Mouse (Mus musculus) liver, embryonic 13.5 days (tissue): ENCODE results near the gene Hpd. TPM values are rescaled to one million over a fixed set of nuclear protein-coding genes. Genes with fewer than 3 reads are reported as not detected.

Experiments
- ATAC-seq: fragments of 200-750 bp; cut with Nextera tagmentation; 2 replicates; pipeline ENCODE4 v1.8.0; 2017; ENCODE audit warnings: low read depth, mild to moderate bottlenecking, moderate number of reproducible peaks, moderate library complexity
- DNase-seq: peaks from one replicate; pipeline ENCODE4 v3.0.0; 2022
- H3K27ac ChIP-seq: fragments of 300-500 bp; sonication (generic); 2 replicates; pipeline ENCODE4 v1.5.1; 2015; ENCODE audit warnings: moderate library complexity, mild to moderate bottlenecking, inconsistent platforms
- H3K27me3 ChIP-seq: fragments of 300-500 bp; sonication (generic); 2 replicates; pipeline ENCODE4 v1.6.1; 2015; ENCODE audit warnings: mild to moderate bottlenecking, inconsistent platforms
- H3K36me3 ChIP-seq: fragments of 300-500 bp; sonication (generic); 2 replicates; pipeline ENCODE4 v1.6.1; 2015; ENCODE audit warnings: mild to moderate bottlenecking, inconsistent platforms
- H3K4me1 ChIP-seq: fragments of 300-500 bp; sonication (generic); replicated peaks from 2 replicates; pipeline ENCODE4 v1.6.1; 2015; ENCODE audit warnings: inconsistent platforms
- H3K4me2 ChIP-seq: fragments of 300-500 bp; sonication (generic); 2 replicates; pipeline ENCODE4 v1.6.1; 2015; ENCODE audit warnings: inconsistent platforms, mild to moderate bottlenecking, moderate library complexity
- H3K4me3 ChIP-seq: fragments of 300-500 bp; sonication (generic); replicated peaks from 2 replicates; pipeline ENCODE4 v1.5.1; 2015; ENCODE audit warnings: mild to moderate bottlenecking, inconsistent platforms
- H3K9ac ChIP-seq: fragments of 300-500 bp; sonication (generic); 2 replicates; pipeline ENCODE4 v1.6.1; 2015; ENCODE audit warnings: mild to moderate bottlenecking, inconsistent platforms
- H3K9me3 ChIP-seq: fragments of 300-500 bp; sonication (generic); replicated peaks from 2 replicates; pipeline ENCODE4 v1.6.1; 2016; ENCODE audit warnings: inconsistent platforms
- WGBS: fragments of 180-500 bp; shearing (Covaris S2); methylation state at CpG from one replicate; pipeline ENCODE4 v1.1.7; 2015; ENCODE audit not compliant: insufficient replicate concordance; 5-methylcytosine and 5-hydroxymethylcytosine counted together
- polyA plus RNA-seq: library from polyadenylated mRNA; unstranded; fragments of >200 nt; fragmentation: Nextera tagmentation; extraction: Ambion mirVana; gene quantifications from 2 replicates; pipeline ENCODE4 v1.2.1, GENCODE M21; 2015

The Hpd gene
- polyA plus RNA-seq, 1 experiment from 2014 or later, result 12.4 TPM

DNA sequence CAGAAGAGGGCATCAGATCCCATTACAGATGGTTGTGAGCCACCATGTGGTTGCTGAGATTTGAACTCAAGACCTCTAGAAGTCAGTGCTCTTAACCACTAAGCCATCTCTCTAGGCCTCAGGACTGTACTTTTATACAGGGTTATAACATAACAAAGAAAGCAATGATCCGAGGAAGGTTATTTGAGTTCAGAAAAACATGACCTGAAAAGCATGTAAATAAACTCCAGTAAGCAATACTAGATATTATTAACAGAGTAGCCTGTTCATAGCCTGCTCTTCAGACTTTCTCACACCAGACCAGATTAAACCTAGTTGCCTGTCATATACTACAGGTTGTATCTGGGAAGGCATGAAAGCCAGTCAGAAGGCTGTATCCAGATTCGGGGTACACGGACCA, 4.8 kb upstream of the Hpd start:
- no peak overlapping the region for H3K4me3 ChIP-seq
- H3K27me3 ChIP-seq, result peaks cover 15% of the 10 kb centered on the region
- H3K4me2 ChIP-seq, result no peak overlapping the region
- no peak overlapping the region for H3K27ac ChIP-seq
- no peaks in the 10 kb centered on the region for H3K36me3 ChIP-seq
- H3K9ac ChIP-seq, result no peak overlapping the region
- H3K4me1 ChIP-seq, result peaks cover 21% of the 10 kb centered on the region
- ATAC-seq, result no peak
- DNase-seq, result no peak
- WGBS, result 76% methylated on average over 3 of the region's 3 CpGs
- H3K9me3 ChIP-seq, result no peaks in the 10 kb centered on the region

DNA sequence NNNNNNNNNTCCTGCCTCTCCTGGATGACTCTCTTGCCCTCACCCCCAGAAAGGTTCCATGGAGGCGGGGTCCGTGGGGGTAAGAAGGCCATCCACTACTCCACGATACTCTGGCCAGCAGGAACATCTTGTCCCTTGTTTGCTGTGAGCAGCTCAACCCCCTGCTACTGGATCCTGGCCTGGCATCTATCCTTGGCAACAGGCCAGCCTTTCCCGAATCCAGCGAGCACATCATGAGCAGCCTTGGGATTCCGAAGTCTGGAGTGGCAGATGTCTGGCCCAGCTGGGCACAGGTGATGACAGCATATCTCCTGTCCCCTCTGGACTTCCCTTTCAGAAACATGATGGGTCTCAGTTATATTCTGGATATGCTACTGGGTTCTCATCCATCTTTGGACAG, 3.4 kb upstream of the Hpd start:
- 68% methylated on average over 6 of the region's 6 CpGs for WGBS
- no peak overlapping the region for H3K9ac ChIP-seq
- H3K4me1 ChIP-seq, result peaks cover 8% of the 10 kb centered on the region
- no peak for DNase-seq
- no peak for ATAC-seq
- no peaks in the 10 kb centered on the region for H3K9me3 ChIP-seq
- no peak overlapping the region for H3K27ac ChIP-seq
- no peaks in the 10 kb centered on the region for H3K36me3 ChIP-seq
- no peak overlapping the region for H3K4me2 ChIP-seq
- peaks cover 15% of the 10 kb centered on the region for H3K27me3 ChIP-seq
- H3K4me3 ChIP-seq, result no peak overlapping the region

GRCm38 (mm10) chr5:123181536-123181935, 991 bp downstream of the Hpd start:
- DNase-seq (no peak), ATAC-seq (peak; percentile 56)
- H3K9ac ChIP-seq, result peak overlapping the region; percentile 29; the same call in 1 of the 2 replicates
- H3K4me1 ChIP-seq, result peaks cover 7% of the 10 kb centered on the region; the same call in 1 of the 2 replicates
- 64% methylated on average over 6 of the region's 6 CpGs for WGBS
- no peaks in the 10 kb centered on the region for H3K9me3 ChIP-seq
- peaks cover 21% of the 10 kb centered on the region for H3K27me3 ChIP-seq
- peak overlapping the region; percentile 33; the same call in 1 of the 2 replicates for H3K4me2 ChIP-seq
- H3K36me3 ChIP-seq, result no peaks in the 10 kb centered on the region
- peak overlapping the region; percentile 63 for H3K27ac ChIP-seq
- H3K4me3 ChIP-seq, result no peak overlapping the region

- Histone ChIP-seq H3K27me3 (peaks cover 29% of the 10 kb centered on the region), H3K27ac (no peak overlapping the region), H3K9ac (no peak overlapping the region), H3K4me1 (peaks cover 7% of the 10 kb centered on the region; the same call in 1 of the 2 replicates), H3K4me2 (no peak overlapping the region), H3K4me3 (no peak overlapping the region), H3K36me3 (no peaks in the 10 kb centered on the region), H3K9me3 (no peaks in the 10 kb centered on the region)
- DNase-seq (no peak), ATAC-seq (peak; percentile 18; the same call in 1 of the 2 replicates)
- 76% methylated on average over 15 of the region's 15 CpGs for WGBS
Measured at GRCm38 (mm10) chr5:123180390-123180789, 2.1 kb downstream of the Hpd start.

DNA sequence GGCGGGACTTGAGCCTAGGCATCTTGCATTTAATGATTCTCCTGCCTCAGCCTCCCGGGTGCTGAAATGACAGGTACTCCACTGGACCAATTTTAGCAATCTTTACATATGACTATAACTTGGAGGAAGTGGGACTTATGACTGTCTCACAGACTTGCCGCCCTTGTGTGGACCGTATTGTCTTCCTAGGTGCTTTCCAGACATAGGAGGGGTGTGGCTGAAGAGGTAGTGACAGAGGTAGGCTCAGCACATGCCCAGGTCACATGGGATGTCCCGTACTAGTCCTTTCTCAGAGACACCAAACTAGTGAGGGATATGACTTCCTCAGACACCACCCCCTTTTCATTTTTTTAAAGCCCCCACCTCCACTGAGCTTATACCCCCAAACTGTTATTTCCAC, 3.7 kb downstream of the Hpd start:
- H3K4me2 ChIP-seq, result no peak overlapping the region
- WGBS, result 78% methylated on average over 5 of the region's 5 CpGs
- DNase-seq (no peak), ATAC-seq (no peak)
- no peak overlapping the region for H3K4me3 ChIP-seq
- peaks cover 7% of the 10 kb centered on the region; the same call in 1 of the 2 replicates for H3K4me1 ChIP-seq
- no peaks in the 10 kb centered on the region for H3K9me3 ChIP-seq
- peaks cover 24% of the 10 kb centered on the region; the same call in 1 of the 2 replicates for H3K27me3 ChIP-seq
- H3K9ac ChIP-seq, result no peak overlapping the region
- H3K27ac ChIP-seq, result no peak overlapping the region
- no peaks in the 10 kb centered on the region for H3K36me3 ChIP-seq

GRCm38 (mm10) chr5:123171646-123172350, 10.7 kb downstream of the Hpd start:
- 24% methylated on average over 22 of the region's 22 CpGs for WGBS
- Histone ChIP-seq H3K36me3 (peaks cover 10% of the 10 kb centered on the region), H3K4me2 (peak overlapping the region; percentile 51), H3K9me3 (no peaks in the 10 kb centered on the region), H3K4me3 (peak overlapping the region; percentile 31), H3K4me1 (peaks cover 32% of the 10 kb centered on the region), H3K9ac (peak overlapping the region; percentile 33; the same call in 1 of the 2 replicates), H3K27ac (peak overlapping the region; percentile 30; the same call in 1 of the 2 replicates), H3K27me3 (peaks cover 10% of the 10 kb centered on the region; the same call in 1 of the 2 replicates)
- ATAC-seq, result peak; percentile 91
- DNase-seq, result peak; percentile 84

DNA sequence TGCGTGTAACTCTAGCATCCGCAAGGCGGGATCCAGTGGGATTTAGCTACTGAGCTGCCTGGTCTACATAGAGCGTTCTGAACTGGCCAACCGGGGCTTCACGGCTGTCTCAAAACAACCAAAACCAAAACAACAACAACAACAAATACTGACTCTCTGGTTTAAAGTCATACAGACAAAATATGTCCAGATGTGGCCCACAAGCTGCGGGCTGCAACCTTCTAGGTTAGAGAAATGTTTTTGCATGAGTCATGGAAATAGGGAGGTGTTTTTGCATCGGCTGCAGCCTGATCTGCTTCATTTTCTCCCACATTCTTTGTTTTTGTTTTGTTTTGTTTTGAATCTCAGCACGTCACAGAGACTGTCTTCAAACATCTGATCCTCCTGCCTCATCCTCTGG, 12.2 kb downstream of the Hpd start:
- no peak overlapping the region for H3K4me2 ChIP-seq
- ATAC-seq (no peak), DNase-seq (no peak)
- H3K27ac ChIP-seq, result 0 out of 2 replicates have a peak overlapping the region, but pooled peaks have one; percentile 14
- no peak overlapping the region for H3K9ac ChIP-seq
- 85% methylated on average over 9 of the region's 9 CpGs for WGBS
- H3K36me3 ChIP-seq, result peaks cover 24% of the 10 kb centered on the region
- H3K4me3 ChIP-seq, result no peak overlapping the region
- peaks cover 41% of the 10 kb centered on the region for H3K4me1 ChIP-seq
- H3K27me3 ChIP-seq, result peaks cover 1% of the 10 kb centered on the region; the same call in 1 of the 2 replicates
- H3K9me3 ChIP-seq, result no peaks in the 10 kb centered on the region

GRCm38 (mm10) chr5:123169284-123169683, 13.2 kb downstream of the Hpd start, which contains the start of gene Psmd9:
Gene Psmd9 (plus strand): TSS chr5:123169413.
- WGBS, result 72% methylated on average over 5 of the region's 5 CpGs
- H3K27me3 ChIP-seq, result no peaks in the 10 kb centered on the region
- H3K9me3 ChIP-seq, result no peaks in the 10 kb centered on the region
- no peak within 1 kb of the TSS for H3K4me2 ChIP-seq
- peaks cover 41% of the 10 kb centered on the region for H3K4me1 ChIP-seq
- H3K9ac ChIP-seq, result no peak within 1 kb of the TSS
- ATAC-seq (no peak), DNase-seq (no peak)
- H3K36me3 ChIP-seq, result peaks cover 29% of the 10 kb centered on the region
- peak within 1 kb of the TSS; percentile 14; the same call in 1 of the 2 replicates for H3K27ac ChIP-seq
- H3K4me3 ChIP-seq, result no peak within 1 kb of the TSS

DNA sequence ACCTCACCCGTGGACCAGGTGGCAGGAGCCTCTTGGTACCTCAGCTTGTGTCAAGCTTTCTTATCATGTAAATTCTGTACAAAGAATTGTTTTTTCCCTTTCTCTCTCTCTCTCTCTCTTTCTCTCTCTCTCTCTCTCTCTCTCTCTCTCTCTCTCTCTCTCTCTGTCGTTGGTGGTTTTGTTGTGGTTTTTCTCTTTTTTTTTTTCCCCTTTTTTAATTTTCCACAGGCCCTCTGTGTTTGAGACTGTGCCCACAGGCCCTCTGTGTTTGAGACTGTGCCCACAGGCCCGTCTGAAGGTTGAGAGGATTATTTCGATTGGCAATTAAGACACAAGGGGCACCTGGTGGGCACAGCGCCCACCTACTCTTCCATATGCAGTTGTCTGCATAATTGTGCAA, 14.9 kb downstream of the Hpd start:
- no peak overlapping the region; the same call in 1 of the 2 replicates for H3K27ac ChIP-seq
- 66% methylated on average over 5 of the region's 5 CpGs for WGBS
- no peak overlapping the region for H3K9ac ChIP-seq
- no peak for DNase-seq
- H3K9me3 ChIP-seq, result no peaks in the 10 kb centered on the region
- H3K36me3 ChIP-seq, result peaks cover 46% of the 10 kb centered on the region
- no peak overlapping the region for H3K4me3 ChIP-seq
- ATAC-seq, result no peak
- no peaks in the 10 kb centered on the region for H3K27me3 ChIP-seq
- no peak overlapping the region for H3K4me2 ChIP-seq
- peaks cover 38% of the 10 kb centered on the region for H3K4me1 ChIP-seq

- Histone ChIP-seq H3K9me3 (no peaks in the 10 kb centered on the region), H3K27me3 (no peaks in the 10 kb centered on the region), H3K36me3 (peaks cover 58% of the 10 kb centered on the region), H3K9ac (no peak overlapping the region), H3K27ac (no peak overlapping the region), H3K4me1 (peaks cover 26% of the 10 kb centered on the region), H3K4me2 (no peak overlapping the region), H3K4me3 (no peak overlapping the region)
- DNase-seq (no peak), ATAC-seq (no peak)
- 87% methylated on average over 10 of the region's 10 CpGs for WGBS
Measured at GRCm38 (mm10) chr5:123166437-123166836, 16.1 kb downstream of the Hpd start.

- H3K27me3 ChIP-seq, result no peaks in the 10 kb centered on the region
- DNase-seq, result no peak
- H3K4me1 ChIP-seq, result peaks cover 11% of the 10 kb centered on the region
- no peak overlapping the region for H3K9ac ChIP-seq
- H3K36me3 ChIP-seq, result peaks cover 92% of the 10 kb centered on the region
- H3K4me3 ChIP-seq, result no peak overlapping the region
- no peak overlapping the region for H3K4me2 ChIP-seq
- 83% methylated on average over 9 of the region's 9 CpGs for WGBS
- H3K27ac ChIP-seq, result no peak overlapping the region
- no peaks in the 10 kb centered on the region for H3K9me3 ChIP-seq
- 0 out of 2 replicates have a peak, but pooled peaks have one; percentile 24 for ATAC-seq
Measured at GRCm38 (mm10) chr5:123162942-123163341, 19.6 kb downstream of the Hpd start.
